Mouse (Mus musculus) kidney, postnatal 0 days (tissue): ENCODE measurements around the gene Adcy2. TPM values are rescaled to one million over a fixed set of nuclear protein-coding genes. Genes with fewer than 3 reads are reported as not detected.

Experiments
- ATAC-seq: fragments of 200-750 bp; cut with Nextera tagmentation; replicated peaks from 2 replicates; pipeline ENCODE4 v1.8.0; 2017; ENCODE audit warnings: low read depth, moderate number of reproducible peaks, moderate TSS enrichment, moderate library complexity; ENCODE audit not compliant: low FRiP score
- DNase-seq: peaks from one replicate; pipeline ENCODE4 v3.0.0-alpha.2; 2016; ENCODE audit warnings: low spot score
- H3K27ac ChIP-seq: fragments of 300-500 bp; sonication (generic); 2 replicates; pipeline ENCODE4 v1.5.1; 2014; ENCODE audit warnings: mild to moderate bottlenecking
- H3K27me3 ChIP-seq: fragments of 300-500 bp; sonication (generic); 2 replicates; pipeline ENCODE4 v1.6.1; 2014; ENCODE audit warnings: low read length, mixed read lengths; ENCODE audit not compliant: insufficient read depth
- H3K36me3 ChIP-seq: fragments of 300-500 bp; sonication (generic); 2 replicates; pipeline ENCODE4 v1.6.1; 2014; ENCODE audit warnings: low read length, mixed read lengths; ENCODE audit not compliant: insufficient read depth
- H3K4me1 ChIP-seq: fragments of 300-500 bp; sonication (generic); replicated peaks from 2 replicates; pipeline ENCODE4 v1.6.1; 2014; ENCODE audit warnings: antibody characterized with exemption, low read length, mixed read lengths; ENCODE audit not compliant: insufficient read depth
- H3K4me2 ChIP-seq: fragments of 300-500 bp; sonication (generic); 2 replicates; pipeline ENCODE4 v1.6.1; 2014; ENCODE audit warnings: mild to moderate bottlenecking, low read length, moderate library complexity, mixed read lengths
- H3K4me3 ChIP-seq: fragments of 300-500 bp; sonication (generic); replicated peaks from 2 replicates; pipeline ENCODE4 v1.5.1; 2014; ENCODE audit warnings: low read depth, low read length
- H3K9ac ChIP-seq: fragments of 300-500 bp; sonication (generic); 2 replicates; pipeline ENCODE4 v1.6.1; 2014; ENCODE audit warnings: low read depth, low read length
- H3K9me3 ChIP-seq: fragments of 300-500 bp; sonication (generic); replicated peaks from 2 replicates; pipeline ENCODE4 v1.6.1; 2016; ENCODE audit warnings: low read length, inconsistent platforms, mixed read lengths
- CTCF ChIP-seq: IDR thresholded peaks from 2 replicates; pipeline ENCODE4 v1.5.1; 2016; ENCODE audit warnings: antibody characterized with exemption, low read depth, mild to moderate bottlenecking, moderate library complexity
- WGBS: fragments of 180-500 bp; shearing (Covaris S2); extraction: QIAGEN DNeasy Blood & Tissue Kit; methylation state at CpG from one replicate; pipeline ENCODE4 v1.1.7; 2014; 5-methylcytosine and 5-hydroxymethylcytosine counted together
- polyA plus RNA-seq: library from polyadenylated mRNA; unstranded; fragments of >200 nt; fragmentation: Nextera tagmentation; extraction: Ambion mirVana; gene quantifications from 2 replicates; pipeline ENCODE4 v1.2.1, GENCODE M21; 2015

The Adcy2 gene
- polyA plus RNA-seq, 1 experiment from 2014 or later, result 4.0 TPM

GRCm38 (mm10) chr13:68889929-68890593 is 109.3 kb downstream of the Adcy2 start:
- H3K9ac ChIP-seq, result no peak overlapping the region
- ATAC-seq, result no peak
- H3K36me3 ChIP-seq, result no peaks in the 10 kb centered on the region
- WGBS, result 62% methylated on average over 9 of the region's 9 CpGs
- H3K9me3 ChIP-seq, result no peaks in the 10 kb centered on the region
- DNase-seq, result peak; percentile 81
- no peak for TF ChIP-seq CTCF
- no peaks in the 10 kb centered on the region for H3K27me3 ChIP-seq
- H3K4me1 ChIP-seq, result no peaks in the 10 kb centered on the region
- no peak overlapping the region for H3K27ac ChIP-seq
- H3K4me2 ChIP-seq, result no peak overlapping the region
- H3K4me3 ChIP-seq, result no peak overlapping the region

GRCm38 (mm10) chr13:68868776-68869175 is 130.6 kb downstream of the Adcy2 start:
- WGBS, result 88% methylated on average over 6 of the region's 6 CpGs
- no peak overlapping the region for H3K4me3 ChIP-seq
- ATAC-seq (no peak), DNase-seq (no peak)
- H3K4me1 ChIP-seq, result no peaks in the 10 kb centered on the region
- H3K27ac ChIP-seq, result no peak overlapping the region
- TF ChIP-seq CTCF, result no peak
- no peaks in the 10 kb centered on the region for H3K36me3 ChIP-seq
- no peaks in the 10 kb centered on the region for H3K9me3 ChIP-seq
- H3K4me2 ChIP-seq, result no peak overlapping the region
- H3K27me3 ChIP-seq, result no peaks in the 10 kb centered on the region
- H3K9ac ChIP-seq, result no peak overlapping the region

GRCm38 (mm10) chr13:68867940-68868655 is 131.2 kb downstream of the Adcy2 start:
- H3K4me2 ChIP-seq, result no peak overlapping the region
- DNase-seq (no peak), ATAC-seq (no peak)
- H3K36me3 ChIP-seq, result no peaks in the 10 kb centered on the region
- H3K9ac ChIP-seq, result no peak overlapping the region
- H3K27me3 ChIP-seq, result no peaks in the 10 kb centered on the region
- TF ChIP-seq CTCF, result no peak
- no peaks in the 10 kb centered on the region for H3K4me1 ChIP-seq
- H3K9me3 ChIP-seq, result no peaks in the 10 kb centered on the region
- H3K4me3 ChIP-seq, result no peak overlapping the region
- WGBS, result 83% methylated on average over 1 of the region's 1 CpGs
- H3K27ac ChIP-seq, result no peak overlapping the region

- Histone ChIP-seq H3K9me3 (no peaks in the 10 kb centered on the region), H3K27me3 (no peaks in the 10 kb centered on the region), H3K9ac (no peak overlapping the region), H3K27ac (no peak overlapping the region), H3K36me3 (no peaks in the 10 kb centered on the region), H3K4me2 (no peak overlapping the region), H3K4me3 (no peak overlapping the region), H3K4me1 (no peaks in the 10 kb centered on the region)
- WGBS, result 50% methylated on average over 4 of the region's 4 CpGs
- ATAC-seq (no peak), DNase-seq (peak; percentile 10)
- TF ChIP-seq CTCF, result no peak
These were observed 139.3 kb downstream of the Adcy2 start for GRCm38 (mm10) chr13:68860036-68860435.

DNA sequence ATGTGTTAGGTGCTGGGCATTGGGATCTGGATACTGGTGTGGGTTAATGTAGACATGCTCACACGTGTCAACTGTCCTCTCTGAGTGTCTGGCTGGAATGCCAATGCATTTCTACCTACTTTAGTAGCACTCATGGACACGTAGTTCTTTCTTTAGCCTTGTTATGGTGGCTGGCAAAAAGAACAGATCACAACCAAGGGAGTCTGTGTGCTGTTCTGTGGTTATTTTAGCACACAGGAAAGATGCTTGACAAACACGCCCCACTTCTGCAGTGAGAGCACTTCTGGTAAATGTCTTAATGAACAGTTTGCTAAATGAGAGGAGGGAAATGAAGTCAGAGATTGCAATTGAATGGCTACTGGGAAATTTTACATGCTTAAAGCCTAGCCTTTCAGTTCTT is 151.1 kb downstream of the Adcy2 start:
- ATAC-seq, result no peak
- no peak for TF ChIP-seq CTCF
- WGBS, result 80% methylated on average over 3 of the region's 3 CpGs
- Histone ChIP-seq H3K4me1 (no peaks in the 10 kb centered on the region), H3K27me3 (no peaks in the 10 kb centered on the region), H3K4me3 (no peak overlapping the region), H3K27ac (no peak overlapping the region), H3K4me2 (no peak overlapping the region), H3K9ac (no peak overlapping the region), H3K9me3 (no peaks in the 10 kb centered on the region), H3K36me3 (no peaks in the 10 kb centered on the region)
- no peak for DNase-seq

GRCm38 (mm10) chr13:68839517-68839916 is 159.8 kb downstream of the Adcy2 start:
- Histone ChIP-seq H3K4me1 (no peaks in the 10 kb centered on the region), H3K36me3 (no peaks in the 10 kb centered on the region), H3K9ac (no peak overlapping the region), H3K27me3 (no peaks in the 10 kb centered on the region), H3K4me3 (no peak overlapping the region), H3K27ac (no peak overlapping the region), H3K4me2 (no peak overlapping the region), H3K9me3 (no peaks in the 10 kb centered on the region)
- DNase-seq, result peak; percentile 44
- no peak for ATAC-seq
- WGBS, result 4% methylated on average over 2 of the region's 2 CpGs
- no peak for TF ChIP-seq CTCF
